Mouse (Mus musculus) gonadal fat pad, adult 2 months (tissue): ENCODE results near the gene Gin1. TPM values are rescaled to one million over a fixed set of nuclear protein-coding genes. Genes with fewer than 3 reads are reported as not detected.

Source experiments
- DNase-seq: peaks from one replicate; pipeline ENCODE4 v3.0.0-alpha.2; 2012; ENCODE audit warnings: low read depth
- polyA plus RNA-seq: library from polyadenylated mRNA; depleted of rRNA; stranded (reverse); fragments of >200 nt; gene quantifications from 2 replicates; pipeline ENCODE4 v1.2.3, GENCODE M21; 2012; rRNA removed

Gin1 gene
- polyA plus RNA-seq, 1 experiment: 3.7 TPM

- DNase-seq: no peak
Measured at GRCm38 (mm10) chr1:97787674-97788073, 17.7 kb downstream of the Gin1 start.

- no peak for DNase-seq
Measured at GRCm38 (mm10) chr1:97788490-97788889, 18.5 kb downstream of the Gin1 start.

- no peak for DNase-seq
Measured at GRCm38 (mm10) chr1:97794110-97794509, 24.1 kb downstream of the Gin1 start.

- no peak for DNase-seq
Measured at GRCm38 (mm10) chr1:97795936-97796335, 26.0 kb downstream of the Gin1 start.

- no peak for DNase-seq
Measured at GRCm38 (mm10) chr1:97802207-97802902, 32.4 kb downstream of the Gin1 start.

- DNase-seq: no peak
Measured at GRCm38 (mm10) chr1:97804520-97804919, 34.5 kb downstream of the Gin1 start.

- no peak for DNase-seq
Measured at GRCm38 (mm10) chr1:97809255-97809912, 39.4 kb downstream of the Gin1 start.

GRCm38 (mm10) chr1:97821282-97821681 lies 51.3 kb downstream of the Gin1 start:
- DNase-seq: no peak

GRCm38 (mm10) chr1:97822203-97822602 lies 52.2 kb downstream of the Gin1 start:
- no peak for DNase-seq

GRCm38 (mm10) chr1:97822904-97823303 lies 52.9 kb downstream of the Gin1 start:
- DNase-seq: no peak

- no peak for DNase-seq
Measured at GRCm38 (mm10) chr1:97827566-97827965, 57.6 kb downstream of the Gin1 start.

GRCm38 (mm10) chr1:97828087-97828486 lies 58.1 kb downstream of the Gin1 start:
- no peak for DNase-seq

GRCm38 (mm10) chr1:97833466-97834353 lies 63.7 kb downstream of the Gin1 start:
- DNase-seq: no peak

GRCm38 (mm10) chr1:97834354-97834822 lies 64.4 kb downstream of the Gin1 start:
- no peak for DNase-seq

Other genes with a start within 250 kb of the Gin1 start
- gene D1Ertd622e, start 108.1 kb upstream of the Gin1 start, polyA plus RNA-seq: 33.6 and 34.0 TPM in 2 replicates
- 4.5 and 5.4 TPM in 2 replicates for gene Ppip5k2, start 239 bp downstream of the Gin1 start, polyA plus RNA-seq